Mouse (Mus musculus) heart, postnatal 10 days (tissue): ENCODE measurements around the gene Ddrgk1. TPM values are rescaled to one million over a fixed set of nuclear protein-coding genes. Genes with fewer than 3 reads are reported as not detected.

Source experiments
- DNase-seq, 2 experiments: peaks; one replicate each; pipeline ENCODE4 v3.0.0; 2021
- intact Hi-C: fragments of 180-260 bp; cut with DNase I; formaldehyde crosslinking; loops from one replicate; pipeline ENCODE4 v1.15.1; 2025
- total RNA-seq, 2 experiments: library from RNA; stranded (reverse); gene quantifications; 2 replicates each; pipeline ENCODE4 v1.2.3; 2021

The Ddrgk1 gene
- 10 to 100 TPM; 63.0 to 68.3 TPM for total RNA-seq

GRCm38 (mm10) chr2:130664102-130664701 lies at the start of gene Ddrgk1:
Gene Ddrgk1 (minus strand): TSS chr2:130664659.
- peak; percentile 94 to 95 for DNase-seq
- intact Hi-C loops, result no loop called here

GRCm38 (mm10) chr2:130707057-130707456 lies 42.6 kb upstream of the Ddrgk1 start:
- no peak for DNase-seq
- intact Hi-C loops, result no loop called here

GRCm38 (mm10) chr2:130706602-130707001 lies 42.1 kb upstream of the Ddrgk1 start:
- intact Hi-C loops, result no loop called here
- DNase-seq, result no peak

GRCm38 (mm10) chr2:130705178-130705577 lies 40.7 kb upstream of the Ddrgk1 start:
- DNase-seq, result no peak
- intact Hi-C loops, result no loop called here

- intact Hi-C loops, result no loop called here
- peak; percentile 11 to 18 for DNase-seq
Measured at GRCm38 (mm10) chr2:130704040-130705001, 39.9 kb upstream of the Ddrgk1 start.

- intact Hi-C loops, result no loop called here
- peak in 1 of 2 experiments; percentile 12 for DNase-seq
Measured at GRCm38 (mm10) chr2:130697821-130698266, 33.4 kb upstream of the Ddrgk1 start.

GRCm38 (mm10) chr2:130697153-130697810 lies 32.8 kb upstream of the Ddrgk1 start, which contains the start of gene Slc4a11:
Gene Slc4a11 (minus strand): TSS chr2:130697519.
- peak; percentile 50 to 56 for DNase-seq
- intact Hi-C loops, result no loop called here

GRCm38 (mm10) chr2:130696700-130697152 lies 32.3 kb upstream of the Ddrgk1 start:
- intact Hi-C loops, result no loop called here
- DNase-seq, result peak in 1 of 2 experiments; percentile 8

- DNase-seq, result no peak
- intact Hi-C loops, result no loop called here
Measured at GRCm38 (mm10) chr2:130693563-130693962, 29.1 kb upstream of the Ddrgk1 start.

GRCm38 (mm10) chr2:130689011-130689410 lies 24.6 kb upstream of the Ddrgk1 start:
- no peak for DNase-seq
- intact Hi-C loops, result no loop called here

GRCm38 (mm10) chr2:130685426-130685825 lies 21.0 kb upstream of the Ddrgk1 start:
- DNase-seq, result no peak
- intact Hi-C loops, result no loop called here

GRCm38 (mm10) chr2:130681531-130681930 lies 17.1 kb upstream of the Ddrgk1 start:
- intact Hi-C loops, result no loop called here
- DNase-seq, result no peak

- DNase-seq, result no peak
- intact Hi-C loops, result no loop called here
Measured at GRCm38 (mm10) chr2:130679899-130680298, 15.4 kb upstream of the Ddrgk1 start.

- DNase-seq, result no peak
- intact Hi-C loops, result no loop called here
Measured at GRCm38 (mm10) chr2:130679154-130679553, 14.7 kb upstream of the Ddrgk1 start.

- intact Hi-C loops, result no loop called here
- DNase-seq, result no peak
Measured at GRCm38 (mm10) chr2:130677211-130677610, 12.8 kb upstream of the Ddrgk1 start.

- DNase-seq, result peak; percentile 90
- intact Hi-C loops, result no loop called here
Measured at GRCm38 (mm10) chr2:130667559-130667958, 3.1 kb upstream of the Ddrgk1 start, which contains the start of gene Itpa. Gene Itpa (plus strand): TSS chr2:130667610.

GRCm38 (mm10) chr2:130663342-130663741 lies 1.1 kb downstream of the Ddrgk1 start:
- DNase-seq, result no peak
- intact Hi-C loops, result no loop called here

GRCm38 (mm10) chr2:130658530-130658929 lies 5.9 kb downstream of the Ddrgk1 start:
- intact Hi-C loops, result no loop called here
- DNase-seq, result no peak

- intact Hi-C loops, result no loop called here
- no peak for DNase-seq
Measured at GRCm38 (mm10) chr2:130657541-130657940, 6.9 kb downstream of the Ddrgk1 start.

GRCm38 (mm10) chr2:130656536-130656935 lies 7.9 kb downstream of the Ddrgk1 start:
- intact Hi-C loops, result no loop called here
- no peak for DNase-seq
